Mouse (Mus musculus): ENCODE results near the gene Fam131c. TPM values are rescaled to one million over a fixed set of nuclear protein-coding genes. Genes with fewer than 3 reads are reported as not detected.

Fam131c gene
- polyA plus RNA-seq, 2 experiments, result 0.03 to 0.09 TPM

GRCm38 (mm10) chr4:141343515-141343914, 24.5 kb upstream of the Fam131c start:
- no peaks in the 10 kb centered on the region for H3K9me3 ChIP-seq (ENCODE audit: control insufficient read depth, low read length)
- H3K27me3 ChIP-seq (ENCODE audit: control insufficient read depth, insufficient read depth, low read length), result no peaks in the 10 kb centered on the region
- H3K36me3 ChIP-seq (replicated peaks; ENCODE audit: control insufficient read depth, insufficient read depth, low read depth), result no peaks in the 10 kb centered on the region
- 60% methylated on average over 7 of the region's 7 CpGs for WGBS (ENCODE audit: insufficient replicate concordance)
- H3K27ac ChIP-seq, result no peak overlapping the region
- H3K4me1 ChIP-seq (replicated peaks; ENCODE audit: control insufficient read depth in 2 of 2, insufficient read depth in 2 of 2, low read length in 1 of 2), result peaks cover 0 to 3% of the 10 kb centered on the region in 2 experiments; a peak in 1 of 4 replicates
- TF ChIP-seq EP300 (IDR thresholded peaks at IDR 0.05; ENCODE audit: low read depth), result no peak
- no peak for TF ChIP-seq CTCF (IDR thresholded peaks at IDR 0.05; ENCODE audit: low read depth)
- DNase-seq (ENCODE audit: low read depth in 3 of 3, low spot score in 3 of 3) (no peak), ATAC-seq (ENCODE audit: insufficient read depth) (no peak)
- H3K4me2 ChIP-seq (ENCODE audit: low read depth), result no peak overlapping the region
- H3K4me3 ChIP-seq (ENCODE audit: insufficient read depth in 1 of 2, low read depth in 2 of 2, low read length in 2 of 2), result no peak overlapping the region
- H3K9ac ChIP-seq (replicated peaks), result no peak overlapping the region

DNA sequence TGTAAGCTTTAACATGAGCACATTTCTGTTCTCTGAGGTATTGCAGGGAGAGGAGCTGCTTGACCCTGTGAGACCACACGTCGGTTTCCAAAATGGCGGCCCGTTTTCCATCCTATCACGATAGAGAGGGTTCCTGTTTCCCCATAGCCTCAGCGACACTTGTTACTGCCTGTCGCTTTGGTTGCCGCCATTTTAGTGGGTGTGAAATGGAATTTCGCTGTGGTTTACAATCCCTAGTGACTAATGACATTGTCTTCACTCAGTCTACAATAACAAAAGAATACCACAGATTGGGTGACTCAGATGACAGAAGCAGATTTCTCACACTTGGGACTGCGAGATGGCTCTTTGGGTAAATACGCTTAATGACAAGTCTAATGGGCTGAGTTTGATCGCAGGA, 22.8 kb upstream of the Fam131c start:
- H3K4me2 ChIP-seq (ENCODE audit: low read depth), result no peak overlapping the region
- WGBS (ENCODE audit: insufficient replicate concordance), result 67% methylated on average over 12 of the region's 12 CpGs
- H3K9me3 ChIP-seq (ENCODE audit: control insufficient read depth, low read length), result no peaks in the 10 kb centered on the region
- H3K36me3 ChIP-seq (replicated peaks; ENCODE audit: control insufficient read depth, insufficient read depth, low read depth), result no peaks in the 10 kb centered on the region
- no peak overlapping the region for H3K4me3 ChIP-seq (ENCODE audit: insufficient read depth in 1 of 2, low read depth in 2 of 2, low read length in 2 of 2)
- no peak for DNase-seq (ENCODE audit: low read depth in 3 of 3, low spot score in 3 of 3)
- H3K27ac ChIP-seq, result no peak overlapping the region
- ATAC-seq (ENCODE audit: insufficient read depth), result no peak
- no peak for TF ChIP-seq CTCF (IDR thresholded peaks at IDR 0.05; ENCODE audit: low read depth)
- TF ChIP-seq EP300 (IDR thresholded peaks at IDR 0.05; ENCODE audit: low read depth), result no peak
- no peak overlapping the region for H3K9ac ChIP-seq (replicated peaks)
- no peaks in the 10 kb centered on the region for H3K27me3 ChIP-seq (ENCODE audit: control insufficient read depth, insufficient read depth, low read length)
- H3K4me1 ChIP-seq (replicated peaks; ENCODE audit: control insufficient read depth in 2 of 2, insufficient read depth in 2 of 2, low read length in 1 of 2), result peaks cover 0 to 3% of the 10 kb centered on the region in 2 experiments; a peak in 1 of 4 replicates

- Histone ChIP-seq H3K4me1 (replicated peaks; ENCODE audit: control insufficient read depth in 2 of 2, insufficient read depth in 2 of 2, low read length in 1 of 2) (peaks cover 0 to 3% of the 10 kb centered on the region in 2 experiments; a peak in 1 of 4 replicates), H3K36me3 (replicated peaks; ENCODE audit: control insufficient read depth, insufficient read depth, low read depth) (no peaks in the 10 kb centered on the region), H3K4me3 (ENCODE audit: insufficient read depth in 1 of 2, low read depth in 2 of 2, low read length in 2 of 2) (no peak overlapping the region), H3K4me2 (ENCODE audit: low read depth) (no peak overlapping the region), H3K9ac (replicated peaks) (no peak overlapping the region), H3K27me3 (ENCODE audit: control insufficient read depth, insufficient read depth, low read length) (no peaks in the 10 kb centered on the region), H3K27ac (no peak overlapping the region), H3K9me3 (ENCODE audit: control insufficient read depth, low read length) (no peaks in the 10 kb centered on the region)
- TF ChIP-seq CTCF (IDR thresholded peaks at IDR 0.05; ENCODE audit: low read depth), result no peak
- TF ChIP-seq EP300 (IDR thresholded peaks at IDR 0.05; ENCODE audit: low read depth), result no peak
- DNase-seq (ENCODE audit: low read depth in 3 of 3, low spot score in 3 of 3) (no peak), ATAC-seq (ENCODE audit: insufficient read depth) (peak; percentile 39)
- WGBS (ENCODE audit: insufficient replicate concordance), result 18% methylated on average over 8 of the region's 8 CpGs
Observed at GRCm38 (mm10) chr4:141347365-141347797, 20.6 kb upstream of the Fam131c start.

DNA sequence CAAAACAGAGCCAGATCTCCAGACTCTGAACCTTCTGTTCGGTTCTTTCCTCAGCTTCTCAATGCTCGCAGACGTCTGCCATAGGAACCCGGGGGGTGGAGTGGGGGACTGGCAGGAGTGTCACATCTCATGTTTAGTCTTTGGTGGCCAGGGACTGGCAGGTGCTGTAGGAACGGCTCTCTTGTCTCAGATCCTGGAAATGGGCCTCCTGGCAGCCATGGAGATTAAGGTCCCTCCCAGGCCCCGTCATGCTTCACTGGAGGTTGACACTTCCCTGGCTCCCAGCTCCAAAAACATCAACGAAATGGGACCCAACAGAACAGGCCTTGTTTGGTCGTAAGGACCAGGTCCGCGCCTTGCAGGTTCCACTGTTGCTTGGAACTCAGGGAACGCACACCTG, 19.4 kb upstream of the Fam131c start:
- H3K9me3 ChIP-seq (ENCODE audit: control insufficient read depth, low read length), result no peaks in the 10 kb centered on the region
- peaks cover 0 to 3% of the 10 kb centered on the region in 2 experiments; a peak in 1 of 4 replicates for H3K4me1 ChIP-seq (replicated peaks; ENCODE audit: control insufficient read depth in 2 of 2, insufficient read depth in 2 of 2, low read length in 1 of 2)
- H3K27ac ChIP-seq, result no peak overlapping the region
- ATAC-seq (ENCODE audit: insufficient read depth) (no peak), DNase-seq (ENCODE audit: low read depth in 3 of 3, low spot score in 3 of 3) (no peak)
- H3K9ac ChIP-seq (replicated peaks), result no peak overlapping the region
- H3K36me3 ChIP-seq (replicated peaks; ENCODE audit: control insufficient read depth, insufficient read depth, low read depth), result no peaks in the 10 kb centered on the region
- WGBS (ENCODE audit: insufficient replicate concordance), result 64% methylated on average over 11 of the region's 11 CpGs
- no peak overlapping the region for H3K4me3 ChIP-seq (ENCODE audit: insufficient read depth in 1 of 2, low read depth in 2 of 2, low read length in 2 of 2)
- TF ChIP-seq EP300 (IDR thresholded peaks at IDR 0.05; ENCODE audit: low read depth) (no peak), CTCF (IDR thresholded peaks at IDR 0.05; ENCODE audit: low read depth) (no peak)
- no peaks in the 10 kb centered on the region for H3K27me3 ChIP-seq (ENCODE audit: control insufficient read depth, insufficient read depth, low read length)
- H3K4me2 ChIP-seq (ENCODE audit: low read depth), result no peak overlapping the region

GRCm38 (mm10) chr4:141350015-141350414, 18.0 kb upstream of the Fam131c start:
- Histone ChIP-seq H3K9me3 (ENCODE audit: control insufficient read depth, low read length) (no peaks in the 10 kb centered on the region; the same call in 1 of the 2 replicates), H3K9ac (replicated peaks) (no peak overlapping the region), H3K27ac (no peak overlapping the region), H3K4me3 (ENCODE audit: insufficient read depth in 1 of 2, low read depth in 2 of 2, low read length in 2 of 2) (no peak overlapping the region), H3K27me3 (ENCODE audit: control insufficient read depth, insufficient read depth, low read length) (no peaks in the 10 kb centered on the region), H3K4me2 (ENCODE audit: low read depth) (no peak overlapping the region), H3K36me3 (replicated peaks; ENCODE audit: control insufficient read depth, insufficient read depth, low read depth) (no peaks in the 10 kb centered on the region), H3K4me1 (replicated peaks; ENCODE audit: control insufficient read depth in 2 of 2, insufficient read depth in 2 of 2, low read length in 1 of 2) (peaks cover 0 to 3% of the 10 kb centered on the region in 2 experiments; a peak in 1 of 4 replicates)
- TF ChIP-seq CTCF (IDR thresholded peaks at IDR 0.05; ENCODE audit: low read depth) (no peak), EP300 (IDR thresholded peaks at IDR 0.05; ENCODE audit: low read depth) (no peak)
- WGBS (ENCODE audit: insufficient replicate concordance), result 67% methylated on average over 12 of the region's 12 CpGs
- no peak for ATAC-seq (ENCODE audit: insufficient read depth)
- no peak for DNase-seq (ENCODE audit: low read depth in 3 of 3, low spot score in 3 of 3)
